Mouse (Mus musculus): Measurements from ENCODE around the gene Ttc41. TPM values are rescaled to one million over a fixed set of nuclear protein-coding genes. Genes with fewer than 3 reads are reported as not detected.

The Ttc41 gene
- 1.6 TPM for polyA plus RNA-seq (2014; fragmentation: Illumina TruSeq; extraction: RNeasy Lipid Tissue Mini Kit (QIAGEN cat#74804); ENCODE audit: insufficient read depth, low read depth, low replicate concordance)

GRCm38 (mm10) chr10:86705318-86705921 lies at the start of gene Ttc41, which contains the start of gene Hsp90b1:
Ttc41 (plus strand) TSS chr10:86705811.
Hsp90b1 (minus strand) TSS chr10:86705509.

GRCm38 (mm10) chr10:86763672-86764071 lies 58.1 kb downstream of the Ttc41 start, which contains the start of gene Gm49358:
Gm49358 (plus strand) TSS chr10:86763972.

GRCm38 (mm10) chr10:86778398-86779116 lies 72.9 kb downstream of the Ttc41 start, which contains the start of gene Nt5dc3:
Nt5dc3 (plus strand) TSS chr10:86779005.

Other genes with a start within 250 kb of the Ttc41 start
- gene Syn3, start 206.9 kb upstream of the Ttc41 start, polyA plus RNA-seq (2014; fragmentation: Illumina TruSeq; extraction: RNeasy Lipid Tissue Mini Kit (QIAGEN cat#74804); ENCODE audit: insufficient read depth, low read depth, low replicate concordance) = 0.24 TPM
- 323 TPM for gene Hsp90b1, start 302 bp upstream of the Ttc41 start, polyA plus RNA-seq (2014; fragmentation: Illumina TruSeq; extraction: RNeasy Lipid Tissue Mini Kit (QIAGEN cat#74804); ENCODE audit: insufficient read depth, low read depth, low replicate concordance)
- gene Gm49358, start 58.2 kb downstream of the Ttc41 start, polyA plus RNA-seq (2014; fragmentation: Illumina TruSeq; extraction: RNeasy Lipid Tissue Mini Kit (QIAGEN cat#74804); ENCODE audit: insufficient read depth, low read depth, low replicate concordance) = not detected
- 3.7 TPM for gene Nt5dc3, start 73.2 kb downstream of the Ttc41 start, polyA plus RNA-seq (2014; fragmentation: Illumina TruSeq; extraction: RNeasy Lipid Tissue Mini Kit (QIAGEN cat#74804); ENCODE audit: insufficient read depth, low read depth, low replicate concordance)